Mouse (Mus musculus) CD4-positive helper T cell, adult 2 months (primary cell): ENCODE measurements around the gene Ripor3.
A peak's percentile ranks its signal among the peaks of the same experiment; 100 is the strongest.

Experiments
- DNase-seq: peaks from one replicate; pipeline ENCODE4 v3.0.0-alpha.2; 2012; ENCODE audit warnings: low read depth, missing footprints, low spot score

The Ripor3 gene

GRCm38 (mm10) chr2:167987640-167988039 is 22.8 kb downstream of the Ripor3 start:
- no peak for DNase-seq

- DNase-seq = peak; percentile 64
Observed at GRCm38 (mm10) chr2:167986762-167987161, 23.7 kb downstream of the Ripor3 start.

GRCm38 (mm10) chr2:167984946-167985345 is 25.5 kb downstream of the Ripor3 start:
- DNase-seq = no peak

- DNase-seq = no peak
Observed at GRCm38 (mm10) chr2:167984371-167984770, 26.0 kb downstream of the Ripor3 start.

- no peak for DNase-seq
Observed at GRCm38 (mm10) chr2:167982646-167983045, 27.8 kb downstream of the Ripor3 start.

GRCm38 (mm10) chr2:167980391-167980790 is 30.0 kb downstream of the Ripor3 start:
- no peak for DNase-seq

- DNase-seq = no peak
Observed at GRCm38 (mm10) chr2:167978271-167978670, 32.1 kb downstream of the Ripor3 start.

GRCm38 (mm10) chr2:167975746-167976145 is 34.7 kb downstream of the Ripor3 start:
- no peak for DNase-seq

GRCm38 (mm10) chr2:167972809-167973208 is 37.6 kb downstream of the Ripor3 start:
- no peak for DNase-seq

- no peak for DNase-seq
Observed at GRCm38 (mm10) chr2:167972146-167972545, 38.3 kb downstream of the Ripor3 start.

GRCm38 (mm10) chr2:167969851-167970541 is 40.4 kb downstream of the Ripor3 start:
- no peak for DNase-seq

GRCm38 (mm10) chr2:167968504-167968903 is 41.9 kb downstream of the Ripor3 start:
- DNase-seq = no peak

GRCm38 (mm10) chr2:167965911-167966310 is 44.5 kb downstream of the Ripor3 start:
- DNase-seq = no peak

- no peak for DNase-seq
Observed at GRCm38 (mm10) chr2:167964320-167964719, 46.1 kb downstream of the Ripor3 start.

- DNase-seq = no peak
Observed at GRCm38 (mm10) chr2:167963778-167964300, 46.6 kb downstream of the Ripor3 start.

GRCm38 (mm10) chr2:167963176-167963575 is 47.2 kb downstream of the Ripor3 start:
- no peak for DNase-seq

- no peak for DNase-seq
Observed at GRCm38 (mm10) chr2:167962347-167962746, 48.1 kb downstream of the Ripor3 start.

GRCm38 (mm10) chr2:167960584-167960983 is 49.8 kb downstream of the Ripor3 start:
- no peak for DNase-seq

GRCm38 (mm10) chr2:167959996-167960395 is 50.4 kb downstream of the Ripor3 start:
- DNase-seq = peak; percentile 41

GRCm38 (mm10) chr2:167959384-167959911 is 51.0 kb downstream of the Ripor3 start:
- peak; percentile 45 for DNase-seq

- peak; percentile 48 for DNase-seq
Observed at GRCm38 (mm10) chr2:167958843-167959242, 51.6 kb downstream of the Ripor3 start.

- DNase-seq = no peak
Observed at GRCm38 (mm10) chr2:167958082-167958788, 52.2 kb downstream of the Ripor3 start.

- DNase-seq = no peak
Observed at GRCm38 (mm10) chr2:167957539-167957938, 52.9 kb downstream of the Ripor3 start.
